Mouse (Mus musculus): ENCODE results near the gene Sox2. TPM values are rescaled to one million over a fixed set of nuclear protein-coding genes. Genes with fewer than 3 reads are reported as not detected.

Sox2 gene
- total RNA-seq, 2 experiments from 2014 or later = 41.1 to 45.9 TPM

- no peak for TF ChIP-seq CTCF (conservative IDR thresholded peaks at IDR 0.05)
- no peak for DNase-seq (ENCODE audit: low spot score in 2 of 2)
- Histone ChIP-seq H3K27ac (peak overlapping the region; percentile 76), H3K4me3 (peak overlapping the region; percentile 57)
Observed at GRCm38 (mm10) chr3:34656813-34657700, 6.9 kb downstream of the Sox2 start.

GRCm38 (mm10) chr3:34657701-34658090 is 7.5 kb downstream of the Sox2 start:
- H3K4me3 ChIP-seq = peak overlapping the region; percentile 57; the same call in 1 of the 2 replicates
- no peak for TF ChIP-seq CTCF (conservative IDR thresholded peaks at IDR 0.05)

DNA sequence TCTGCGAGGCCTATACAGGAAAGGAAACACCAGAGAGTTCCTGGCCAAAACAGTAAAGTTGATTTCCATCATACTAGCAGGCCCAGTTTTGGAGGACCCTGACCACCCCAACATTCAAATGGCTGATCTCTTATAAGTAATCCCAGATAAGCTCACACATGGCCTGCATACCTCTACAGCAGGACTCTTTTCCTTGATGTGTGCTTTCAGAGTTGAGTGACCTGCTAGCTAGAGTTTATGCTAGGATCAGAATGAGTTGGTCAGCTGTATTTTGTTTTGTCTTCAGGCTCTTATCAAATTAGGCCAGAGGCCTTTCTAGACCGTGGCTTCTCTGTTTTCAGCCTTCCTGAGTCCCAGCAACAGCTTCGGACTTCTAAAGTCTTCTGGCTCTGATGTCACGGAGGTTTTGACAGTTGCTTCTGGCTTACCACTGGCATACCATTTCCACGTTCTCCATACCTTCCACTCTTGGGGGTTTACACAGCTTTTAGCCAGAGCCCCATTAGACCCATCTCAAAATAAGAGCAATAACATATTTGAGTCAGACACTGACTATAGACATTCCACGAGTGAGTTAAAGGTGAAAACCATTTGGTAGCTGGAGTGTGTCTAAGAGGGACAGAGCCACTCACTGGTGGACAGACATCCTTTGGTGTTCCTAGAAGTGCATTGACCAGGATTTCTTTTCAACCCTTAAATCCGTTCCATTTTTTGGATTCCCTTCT is 8.2 kb downstream of the Sox2 start:
- Histone ChIP-seq H3K4me3 (no peak overlapping the region; the same call in 1 of the 2 replicates), H3K27ac (peak overlapping the region; percentile 93)
- TF ChIP-seq CTCF (conservative IDR thresholded peaks at IDR 0.05) = no peak
- DNase-seq (ENCODE audit: low spot score in 2 of 2) = no peak

More at GRCm38 (mm10) chr3:34657701-34658090, 7.5 kb downstream of the Sox2 start:
- DNase-seq (ENCODE audit: low spot score in 2 of 2) = no peak
- peak overlapping the region; percentile 93 for H3K27ac ChIP-seq

DNA sequence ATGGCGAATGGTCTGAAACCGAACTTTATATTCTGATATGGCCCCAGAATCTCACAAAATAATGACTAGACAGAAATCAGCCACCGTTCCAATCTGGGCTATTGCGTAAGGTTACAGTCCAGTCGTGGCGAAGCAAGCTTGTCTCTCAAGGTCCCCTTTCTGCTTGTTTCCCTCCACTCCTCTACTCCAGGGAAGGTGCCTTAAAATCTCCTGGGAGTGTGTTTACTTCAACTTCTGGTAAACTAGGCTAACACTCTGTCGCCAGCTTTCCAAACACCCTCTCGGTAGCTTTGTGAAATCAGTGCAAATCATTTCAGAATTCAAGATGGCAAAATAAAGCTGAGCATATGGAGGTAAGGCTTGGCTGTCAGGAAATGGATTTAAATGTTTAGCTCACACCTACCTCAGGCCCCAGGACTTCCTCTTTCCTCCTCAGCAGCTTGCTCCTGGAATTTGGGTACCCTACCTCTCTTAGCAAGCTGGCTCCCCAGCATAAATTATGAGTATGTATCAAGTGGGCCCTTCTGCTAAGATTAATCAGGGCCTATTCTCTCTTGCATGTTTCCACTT is 8.8 kb downstream of the Sox2 start:
- H3K27ac ChIP-seq = peak overlapping the region; percentile 93
- no peak overlapping the region for H3K4me3 ChIP-seq
- no peak for DNase-seq (ENCODE audit: low spot score in 2 of 2)
- no peak for TF ChIP-seq CTCF (conservative IDR thresholded peaks at IDR 0.05)

- H3K4me3 ChIP-seq = no peak overlapping the region
- peak overlapping the region; percentile 93 for H3K27ac ChIP-seq
- no peak for TF ChIP-seq CTCF (conservative IDR thresholded peaks at IDR 0.05)
- no peak for DNase-seq (ENCODE audit: low spot score in 2 of 2)
Observed at GRCm38 (mm10) chr3:34659861-34660260, 9.7 kb downstream of the Sox2 start.

- Histone ChIP-seq H3K27ac (peak overlapping the region; percentile 93), H3K4me3 (no peak overlapping the region; the same call in 1 of the 2 replicates)
- no peak for DNase-seq (ENCODE audit: low spot score in 2 of 2)
Observed at GRCm38 (mm10) chr3:34660542-34661290, 10.5 kb downstream of the Sox2 start.

GRCm38 (mm10) chr3:34661341-34662007 is 11.3 kb downstream of the Sox2 start:
- H3K27ac ChIP-seq = peak overlapping the region; percentile 93
- TF ChIP-seq CTCF (conservative IDR thresholded peaks at IDR 0.05) = no peak
- H3K4me3 ChIP-seq = peak overlapping the region; percentile 22
- DNase-seq (ENCODE audit: low spot score in 2 of 2) = no peak

More at GRCm38 (mm10) chr3:34660542-34661290, 10.5 kb downstream of the Sox2 start:
- TF ChIP-seq CTCF (conservative IDR thresholded peaks at IDR 0.05) = no peak

- TF ChIP-seq CTCF (conservative IDR thresholded peaks at IDR 0.05) = no peak
- peak overlapping the region; percentile 93 for H3K27ac ChIP-seq
- peak overlapping the region; percentile 52 for H3K4me3 ChIP-seq
- DNase-seq (ENCODE audit: low spot score in 2 of 2) = no peak
Observed at GRCm38 (mm10) chr3:34662008-34662711, 12.0 kb downstream of the Sox2 start.

GRCm38 (mm10) chr3:34662712-34663655 is 12.8 kb downstream of the Sox2 start:
- H3K4me3 ChIP-seq = peak overlapping the region; percentile 52
- no peak for TF ChIP-seq CTCF (conservative IDR thresholded peaks at IDR 0.05)
- peak overlapping the region; percentile 93 for H3K27ac ChIP-seq
- no peak for DNase-seq (ENCODE audit: low spot score in 2 of 2)

All from layer of hippocampus, adult 2 months (tissue).